Mouse (Mus musculus): Measurements from ENCODE around the gene Gtpbp2. TPM values are rescaled to one million over a fixed set of nuclear protein-coding genes. Genes with fewer than 3 reads are reported as not detected.

Gene Gtpbp2
- polyA plus RNA-seq (2014; fragmentation: Illumina TruSeq; extraction: RNeasy Lipid Tissue Mini Kit (QIAGEN cat#74804); ENCODE audit: low replicate concordance), result 19.8 TPM

GRCm38 (mm10) chr17:46160686-46161085 is at the start of gene Gtpbp2:
Gene Gtpbp2 (plus strand): TSS chr17:46161032.

GRCm38 (mm10) chr17:46143578-46144423 is 17.0 kb upstream of the Gtpbp2 start, which contains the start of gene Rsph9:
Gene Rsph9 (minus strand): TSS chr17:46144216.

GRCm38 (mm10) chr17:46152847-46153782 is 7.7 kb upstream of the Gtpbp2 start, which contains the start of gene Mad2l1bp:
Gene Mad2l1bp (minus strand): TSS chr17:46153553.

GRCm38 (mm10) chr17:46202421-46203071 is 41.7 kb downstream of the Gtpbp2 start, which contains the start of the genes Polh and Xpo5:
Gene Polh (minus strand): TSS chr17:46202645.
Gene Xpo5 (plus strand): TSS chr17:46202782.

Other genes starting within 250 kb of the Gtpbp2 start
- gene Vegfa, start 128.7 kb upstream of the Gtpbp2 start, polyA plus RNA-seq (2014; fragmentation: Illumina TruSeq; extraction: RNeasy Lipid Tissue Mini Kit (QIAGEN cat#74804); ENCODE audit: low replicate concordance), result 29.1 TPM
- gene Mrps18a, start 50.0 kb upstream of the Gtpbp2 start, polyA plus RNA-seq (2014; fragmentation: Illumina TruSeq; extraction: RNeasy Lipid Tissue Mini Kit (QIAGEN cat#74804); ENCODE audit: low replicate concordance), result 5.6 TPM
- not detected for gene Rsph9, start 16.8 kb upstream of the Gtpbp2 start, polyA plus RNA-seq (2014; fragmentation: Illumina TruSeq; extraction: RNeasy Lipid Tissue Mini Kit (QIAGEN cat#74804); ENCODE audit: low replicate concordance)
- gene Mad2l1bp, start 7.5 kb upstream of the Gtpbp2 start, polyA plus RNA-seq (2014; fragmentation: Illumina TruSeq; extraction: RNeasy Lipid Tissue Mini Kit (QIAGEN cat#74804); ENCODE audit: low replicate concordance), result 1.0 TPM
- 2.8 TPM for gene Polh, start 41.6 kb downstream of the Gtpbp2 start, polyA plus RNA-seq (2014; fragmentation: Illumina TruSeq; extraction: RNeasy Lipid Tissue Mini Kit (QIAGEN cat#74804); ENCODE audit: low replicate concordance)
- 5.9 TPM for gene Xpo5, start 41.8 kb downstream of the Gtpbp2 start, polyA plus RNA-seq (2014; fragmentation: Illumina TruSeq; extraction: RNeasy Lipid Tissue Mini Kit (QIAGEN cat#74804); ENCODE audit: low replicate concordance)
- 1.6 TPM for gene Polr1c, start 87.0 kb downstream of the Gtpbp2 start, polyA plus RNA-seq (2014; fragmentation: Illumina TruSeq; extraction: RNeasy Lipid Tissue Mini Kit (QIAGEN cat#74804); ENCODE audit: low replicate concordance)
- gene Yipf3, start 87.0 kb downstream of the Gtpbp2 start, polyA plus RNA-seq (2014; fragmentation: Illumina TruSeq; extraction: RNeasy Lipid Tissue Mini Kit (QIAGEN cat#74804); ENCODE audit: low replicate concordance), result 0.93 TPM
- not detected for gene Lrrc73, start 92.5 kb downstream of the Gtpbp2 start, polyA plus RNA-seq (2014; fragmentation: Illumina TruSeq; extraction: RNeasy Lipid Tissue Mini Kit (QIAGEN cat#74804); ENCODE audit: low replicate concordance)
- gene Tjap1, start 122.0 kb downstream of the Gtpbp2 start, polyA plus RNA-seq (2014; fragmentation: Illumina TruSeq; extraction: RNeasy Lipid Tissue Mini Kit (QIAGEN cat#74804); ENCODE audit: low replicate concordance), result 0.33 TPM
- not detected for gene Dlk2, start 136.4 kb downstream of the Gtpbp2 start, polyA plus RNA-seq (2014; fragmentation: Illumina TruSeq; extraction: RNeasy Lipid Tissue Mini Kit (QIAGEN cat#74804); ENCODE audit: low replicate concordance)
- gene Abcc10, start 167.3 kb downstream of the Gtpbp2 start, polyA plus RNA-seq (2014; fragmentation: Illumina TruSeq; extraction: RNeasy Lipid Tissue Mini Kit (QIAGEN cat#74804); ENCODE audit: low replicate concordance), result 0.67 TPM
- gene Zfp318, start 222.7 kb downstream of the Gtpbp2 start, polyA plus RNA-seq (2014; fragmentation: Illumina TruSeq; extraction: RNeasy Lipid Tissue Mini Kit (QIAGEN cat#74804); ENCODE audit: low replicate concordance), result 14.6 TPM